Mouse (Mus musculus): ENCODE measurements around the gene Rac1.
"Not testable (repeated sequence)": the region's sequence is repeated elsewhere in the genome, so short reads cannot be mapped to it uniquely, and the experiment has no call there.

- not testable (repeated sequence) for TF ChIP-seq POLR2A (IDR thresholded peaks at IDR 0.05; ENCODE audit: extremely low read depth, insufficient read depth, low read length); CTCF (IDR thresholded peaks at IDR 0.05; ENCODE audit: low read depth, low read length)
Observed at GRCm38 (mm10) chr5:143548922-143549321, 21.1 kb upstream of the Rac1 start.

Measured in liver, adult 2 months (tissue).